ENCODE assay signal across 11 mouse cellular contexts in the genomic region with DNA sequence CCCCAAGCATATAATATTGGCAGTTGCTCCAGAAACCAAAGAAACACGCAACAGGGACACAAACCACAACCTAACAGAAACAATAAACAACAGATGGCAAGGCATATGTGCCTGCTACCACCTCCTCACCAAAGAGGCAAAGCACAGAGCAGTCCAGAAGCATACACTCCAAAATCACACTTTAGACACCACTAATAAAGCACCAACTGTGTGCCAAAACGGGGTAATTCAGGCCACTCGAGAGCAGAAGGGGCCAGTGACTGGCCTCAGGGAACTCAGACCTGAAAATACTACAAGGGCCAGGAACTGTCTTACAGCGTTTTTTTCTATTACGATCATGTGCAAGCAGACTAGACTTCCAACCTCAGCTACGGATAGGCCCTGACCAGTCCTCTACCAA. TPM values are rescaled to one million over a fixed set of nuclear protein-coding genes. Genes with fewer than 3 reads are reported as not detected.
DNase-seq lines count a peak whose midpoint lies in the region; ATAC-seq and TF ChIP-seq lines count a peak whose summit lies in the region.
"Had no signal": no experiment of that assay in that cellular context is flagged by ENCODE, and none has a peak within 500 bp of the region (broad histone marks: within the 10 kb centered on the region; RNA-seq: fewer than 3 reads in every experiment).

No protein-coding gene starts in this region.

- no peaks in the 10 kb centered on the region for H3K27me3 ChIP-seq in heart, embryonic 10.5 days (ENCODE audit: insufficient read depth, poor library complexity, severe bottlenecking)
- no peaks in the 10 kb centered on the region for H3K27me3 ChIP-seq in lung, embryonic 14.5 days (ENCODE audit: insufficient read depth, low read length)
- H3K27me3 ChIP-seq in embryonic facial prominence, embryonic 14.5 days (replicated peaks; ENCODE audit: control insufficient read depth, insufficient read depth, low read length), result no peaks in the 10 kb centered on the region
- H3K27me3 ChIP-seq in stomach, embryonic 14.5 days (ENCODE audit: control insufficient read depth, insufficient read depth, low read length), result no peaks in the 10 kb centered on the region
- H3K27me3 ChIP-seq: midbrain, embryonic 13.5 days had no signal

- 76% methylated on average over 6 of the region's 6 CpGs for WGBS in heart, embryonic 10.5 days
- WGBS in lung, embryonic 14.5 days, result 63% methylated on average over 6 of the region's 6 CpGs
- WGBS in lung, adult 2 months, result 74% methylated on average over 6 of the region's 6 CpGs
- WGBS in embryonic facial prominence, embryonic 14.5 days, result 54% methylated on average over 6 of the region's 6 CpGs
- WGBS in stomach, embryonic 14.5 days, result 54% methylated on average over 6 of the region's 6 CpGs

- no peak for TF ChIP-seq POLR2A in lung, adult 2 months (IDR thresholded peaks at IDR 0.05; ENCODE audit: borderline replicate concordance, extremely low read depth, low read depth, low read length)

- TF ChIP-seq CTCF in lung, embryonic 14.5 days (IDR thresholded peaks at IDR 0.05; ENCODE audit: low read depth), result no peak
- TF ChIP-seq CTCF in lung, adult 2 months (IDR thresholded peaks at IDR 0.05; ENCODE audit: insufficient read depth, low read length), result no peak

- H3K27ac ChIP-seq in heart, embryonic 10.5 days, result peak overlapping the region; percentile 8; the same call in 1 of the 2 replicates
- peak overlapping the region; percentile 38; the same call in 1 of the 2 replicates for H3K27ac ChIP-seq in lung, embryonic 14.5 days (ENCODE audit: low read depth)
- no peak overlapping the region for H3K27ac ChIP-seq in embryonic facial prominence, embryonic 14.5 days (replicated peaks; ENCODE audit: low read depth, low read length)
- peak overlapping the region; percentile 56; the same call in 1 of the 2 replicates for H3K27ac ChIP-seq in stomach, embryonic 14.5 days (ENCODE audit: low read length)
- H3K27ac ChIP-seq: midbrain, embryonic 13.5 days had no signal

- no peak for DNase-seq in heart, embryonic 10.5 days (ENCODE audit: low spot score)
- DNase-seq in heart, postnatal 25 days (ENCODE audit: low spot score), result no peak
- DNase-seq in lung, embryonic 14.5 days, result no peak
- DNase-seq in lung, adult 2 months, result no peak
- no peak for DNase-seq in embryonic facial prominence, embryonic 14.5 days (ENCODE audit: low spot score)
- no peak for DNase-seq in adrenal gland, postnatal 10 days
- DNase-seq in spleen, postnatal 10 days (ENCODE audit: low spot score in 2 of 2), result no peak
- DNase-seq: embryo, embryonic 11 days; kidney, postnatal 10 days had no signal

- H3K9me3 ChIP-seq in heart, embryonic 10.5 days, result no peaks in the 10 kb centered on the region
- no peaks in the 10 kb centered on the region for H3K9me3 ChIP-seq in lung, embryonic 14.5 days (ENCODE audit: low read depth, low read length)
- H3K9me3 ChIP-seq in embryonic facial prominence, embryonic 14.5 days (ENCODE audit: control insufficient read depth, low read length), result no peaks in the 10 kb centered on the region
- no peaks in the 10 kb centered on the region for H3K9me3 ChIP-seq in stomach, embryonic 14.5 days (ENCODE audit: control insufficient read depth, low read depth, low read length)
- H3K9me3 ChIP-seq: midbrain, embryonic 13.5 days had no signal

- H3K4me2 ChIP-seq in lung, embryonic 14.5 days, result no peak overlapping the region
- 0 out of 2 replicates have a peak overlapping the region, but pooled peaks have one; percentile 15 for H3K4me2 ChIP-seq in embryonic facial prominence, embryonic 14.5 days (ENCODE audit: low read depth, low read length)
- 0 out of 2 replicates have a peak overlapping the region, but pooled peaks have one; percentile 13 for H3K4me2 ChIP-seq in stomach, embryonic 14.5 days (replicated peaks; ENCODE audit: low read depth, low read length)
- H3K4me2 ChIP-seq: midbrain, embryonic 13.5 days had no signal

- ATAC-seq in lung, embryonic 14.5 days (ENCODE audit: insufficient read depth), result no peak
- no peak for ATAC-seq in embryonic facial prominence, embryonic 14.5 days (ENCODE audit: low read depth)
- ATAC-seq in stomach, embryonic 14.5 days (ENCODE audit: insufficient number of reproducible peaks, insufficient read depth, low FRiP score, low read depth), result no peak
- ATAC-seq: midbrain, embryonic 13.5 days had no signal

- H3K4me3 ChIP-seq in heart, embryonic 10.5 days, result no peak overlapping the region
- H3K4me3 ChIP-seq in lung, embryonic 14.5 days (ENCODE audit: low read depth, low read length), result no peak overlapping the region
- no peak overlapping the region for H3K4me3 ChIP-seq in lung, adult 2 months (replicated peaks; ENCODE audit: extremely low read depth, low read depth, low read length)
- H3K4me3 ChIP-seq in embryonic facial prominence, embryonic 14.5 days (ENCODE audit: low read depth, low read length), result no peak overlapping the region
- H3K4me3 ChIP-seq in stomach, embryonic 14.5 days (ENCODE audit: low read depth, low read length), result no peak overlapping the region
- H3K4me3 ChIP-seq: midbrain, embryonic 13.5 days had no signal

- no peak overlapping the region for H3K9ac ChIP-seq in lung, embryonic 14.5 days
- no peak overlapping the region; the same call in 1 of the 2 replicates for H3K9ac ChIP-seq in embryonic facial prominence, embryonic 14.5 days (ENCODE audit: low read depth, low read length)
- no peak overlapping the region for H3K9ac ChIP-seq in stomach, embryonic 14.5 days (replicated peaks; ENCODE audit: low read depth, low read length)
- H3K9ac ChIP-seq: midbrain, embryonic 13.5 days had no signal

- H3K36me3 ChIP-seq in heart, embryonic 10.5 days, result no peaks in the 10 kb centered on the region
- no peaks in the 10 kb centered on the region for H3K36me3 ChIP-seq in lung, embryonic 14.5 days (ENCODE audit: insufficient read depth)
- no peaks in the 10 kb centered on the region for H3K36me3 ChIP-seq in embryonic facial prominence, embryonic 14.5 days (ENCODE audit: control insufficient read depth, insufficient read depth, low read length)
- no peaks in the 10 kb centered on the region for H3K36me3 ChIP-seq in stomach, embryonic 14.5 days (ENCODE audit: control insufficient read depth, insufficient read depth, low read length)
- H3K36me3 ChIP-seq: midbrain, embryonic 13.5 days had no signal

- intact Hi-C loops in heart, postnatal 25 days (cut with DNase I), result no loop called here

- H3K4me1 ChIP-seq in heart, embryonic 10.5 days, result peaks cover 74% of the 10 kb centered on the region
- H3K4me1 ChIP-seq in lung, embryonic 14.5 days (ENCODE audit: insufficient read depth), result peaks cover 31% of the 10 kb centered on the region
- peaks cover 8% of the 10 kb centered on the region for H3K4me1 ChIP-seq in lung, adult 2 months (ENCODE audit: control insufficient read depth, insufficient read depth, low read length)
- peaks cover 90% of the 10 kb centered on the region for H3K4me1 ChIP-seq in embryonic facial prominence, embryonic 14.5 days (ENCODE audit: control insufficient read depth, insufficient read depth, low read length)
- peaks cover 83% of the 10 kb centered on the region for H3K4me1 ChIP-seq in stomach, embryonic 14.5 days (ENCODE audit: control insufficient read depth, insufficient read depth, low read length)

RNA-seq across cellular contexts. Expression of a gene that starts 14.3 kb away (rescaled TPM):
- polyA plus RNA-seq in heart, embryonic 10.5 days (2016; fragmentation: Nextera tagmentation; extraction: Ambion mirVana), result 9.7 and 11.8 TPM in 2 replicates
- total RNA-seq in heart, postnatal 25 days (2021), result 10 to 100 TPM; 35.3 to 35.9 TPM
- 11.5 and 13.5 TPM in 2 replicates for polyA plus RNA-seq in lung, embryonic 14.5 days (2014; fragmentation: Nextera tagmentation; extraction: Ambion mirVana)
- polyA plus RNA-seq in lung, adult 2 months (2012; rRNA removed), result 18.7 and 22.9 TPM in 2 replicates
- 32.6 and 38.4 TPM in 2 replicates for polyA plus RNA-seq in embryonic facial prominence, embryonic 14.5 days (2014; fragmentation: Nextera tagmentation; extraction: Ambion mirVana)
- 49.3 and 51.7 TPM in 2 replicates for polyA plus RNA-seq in stomach, embryonic 14.5 days (2014; fragmentation: Nextera tagmentation; extraction: Ambion mirVana)
- total RNA-seq in adrenal gland, postnatal 10 days (2021), result 10 to 100 TPM; 21.6 to 25.3 TPM
